Mouse (Mus musculus): ENCODE results near the gene Gm1979. TPM values are rescaled to one million over a fixed set of nuclear protein-coding genes. Genes with fewer than 3 reads are reported as not detected.
"Not testable (repeated sequence)": the region's sequence is repeated elsewhere in the genome, so short reads cannot be mapped to it uniquely, and the experiment has no call there.

Gm1979 gene
- not detected in 2 replicates for polyA plus RNA-seq (2014; fragmentation: Nextera tagmentation; extraction: Ambion mirVana)

DNA sequence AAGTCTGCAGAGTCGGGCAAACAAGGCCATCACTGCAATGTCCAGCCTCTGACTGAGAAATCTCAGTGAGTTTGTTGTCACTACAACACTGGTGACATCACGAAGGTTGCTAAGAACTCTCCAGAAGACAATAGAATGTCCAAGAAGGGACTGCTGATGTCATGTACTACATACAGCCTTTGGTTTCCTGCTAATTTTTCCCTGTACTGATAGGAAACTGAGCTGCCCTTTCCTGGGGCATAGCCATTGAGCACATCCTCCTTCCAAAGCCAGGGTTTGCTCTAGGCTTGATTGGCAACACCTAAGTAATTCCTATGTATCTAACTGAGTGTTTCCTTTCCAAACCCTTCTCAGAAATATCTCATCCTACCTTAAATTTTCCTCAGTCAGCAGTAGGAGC, at the start of gene Gm1979:
Gene Gm1979 (minus strand): TSS at position 101 of the 400 bp plus-strand sequence.
- H3K27ac ChIP-seq (ENCODE audit: low read depth, low read length) = not testable (repeated sequence)
- 83% methylated on average over 1 of the region's 2 CpGs for WGBS

DNA sequence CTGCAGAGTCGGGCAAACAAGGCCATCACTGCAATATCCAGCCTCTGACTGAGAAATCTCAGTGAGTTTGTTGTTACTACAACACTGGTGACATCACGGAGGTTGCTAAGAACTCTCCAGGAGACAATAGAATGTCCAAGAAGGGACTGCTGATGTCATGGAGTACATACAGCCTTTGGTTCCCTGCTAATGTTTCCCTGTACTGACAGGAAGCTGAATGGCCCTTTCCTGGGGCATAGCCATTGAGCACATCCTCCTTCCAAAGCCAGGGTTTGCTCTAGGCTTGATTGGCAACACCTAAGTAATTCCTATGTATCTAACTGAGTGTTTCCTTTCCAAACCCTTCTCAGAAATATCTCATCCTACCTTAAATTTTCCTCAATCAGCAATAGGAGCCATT, 34.9 kb upstream of the Gm1979 start, which contains the start of gene Speer4a:
Gene Speer4a (minus strand): TSS at position 101 of the 400 bp plus-strand sequence.
- not testable (repeated sequence) for H3K9ac ChIP-seq (ENCODE audit: low read length); H3K4me3 ChIP-seq (ENCODE audit: low read depth, low read length)
- WGBS = 76% methylated on average over 2 of the region's 2 CpGs

More for the DNA sequence above, at the start of gene Gm1979:
- not testable (repeated sequence) for H3K27me3 ChIP-seq (ENCODE audit: control insufficient read depth, insufficient read depth, low read length); ATAC-seq (ENCODE audit: insufficient read depth, low FRiP score, low TSS enrichment); H3K4me3 ChIP-seq (ENCODE audit: low read depth, low read length); H3K4me2 ChIP-seq (ENCODE audit: low read depth); H3K9me3 ChIP-seq (ENCODE audit: control insufficient read depth, low read length); H3K9ac ChIP-seq (ENCODE audit: low read length); H3K4me1 ChIP-seq (ENCODE audit: control insufficient read depth, insufficient read depth, low read length); DNase-seq (ENCODE audit: low spot score); H3K36me3 ChIP-seq (ENCODE audit: control insufficient read depth, insufficient read depth, low read length)

DNA sequence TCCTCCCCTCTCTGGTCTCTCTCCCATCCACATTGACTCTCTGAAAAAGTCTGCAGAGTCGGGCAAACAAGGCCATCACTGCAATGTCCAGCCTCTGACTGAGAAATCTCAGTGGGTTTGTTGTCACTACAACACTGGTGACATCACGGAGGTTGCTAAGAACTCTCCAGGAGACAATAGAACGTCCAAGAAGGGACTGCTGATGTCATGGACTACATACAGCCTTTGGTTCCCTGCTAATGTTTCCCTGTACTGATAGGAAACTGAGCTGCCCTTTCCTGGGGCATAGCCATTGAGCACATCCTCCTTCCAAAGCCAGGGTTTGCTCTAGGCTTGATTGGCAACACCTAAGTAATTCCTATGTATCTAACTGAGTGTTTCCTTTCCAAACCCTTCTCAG, 18.2 kb upstream of the Gm1979 start, which contains the start of gene Gm5862:
Gene Gm5862 (minus strand): TSS at position 101 of the 400 bp plus-strand sequence.
- H3K4me3 ChIP-seq (ENCODE audit: low read depth, low read length); H3K4me1 ChIP-seq (ENCODE audit: control insufficient read depth, insufficient read depth, low read length); DNase-seq (ENCODE audit: low spot score); H3K36me3 ChIP-seq (ENCODE audit: control insufficient read depth, insufficient read depth, low read length); H3K27ac ChIP-seq (ENCODE audit: low read depth, low read length); H3K4me2 ChIP-seq (ENCODE audit: low read depth); H3K27me3 ChIP-seq (ENCODE audit: control insufficient read depth, insufficient read depth, low read length); ATAC-seq (ENCODE audit: insufficient read depth, low FRiP score, low TSS enrichment); H3K9me3 ChIP-seq (ENCODE audit: control insufficient read depth, low read length); H3K9ac ChIP-seq (ENCODE audit: low read length): not testable (repeated sequence)
- WGBS = no CpG with 5 or more reads among the region's 3 CpGs

More for the DNA sequence above, 34.9 kb upstream of the Gm1979 start, which contains the start of gene Speer4a:
- H3K27ac ChIP-seq (ENCODE audit: low read depth, low read length); H3K27me3 ChIP-seq (ENCODE audit: control insufficient read depth, insufficient read depth, low read length); DNase-seq (ENCODE audit: low spot score); ATAC-seq (ENCODE audit: insufficient read depth, low FRiP score, low TSS enrichment); H3K9me3 ChIP-seq (ENCODE audit: control insufficient read depth, low read length); H3K4me2 ChIP-seq (ENCODE audit: low read depth); H3K36me3 ChIP-seq (ENCODE audit: control insufficient read depth, insufficient read depth, low read length); H3K4me1 ChIP-seq (ENCODE audit: control insufficient read depth, insufficient read depth, low read length): not testable (repeated sequence)

- not testable (repeated sequence) for ATAC-seq (ENCODE audit: insufficient read depth, low FRiP score, low TSS enrichment); H3K27ac ChIP-seq (ENCODE audit: low read depth, low read length); H3K9ac ChIP-seq (ENCODE audit: low read length); H3K4me2 ChIP-seq (ENCODE audit: low read depth); H3K27me3 ChIP-seq (ENCODE audit: control insufficient read depth, insufficient read depth, low read length); DNase-seq (ENCODE audit: low spot score); H3K9me3 ChIP-seq (ENCODE audit: control insufficient read depth, low read length); H3K4me3 ChIP-seq (ENCODE audit: low read depth, low read length); H3K36me3 ChIP-seq (ENCODE audit: control insufficient read depth, insufficient read depth, low read length); H3K4me1 ChIP-seq (ENCODE audit: control insufficient read depth, insufficient read depth, low read length)
- 66% methylated on average over 5 of the region's 7 CpGs for WGBS
Measured at GRCm38 (mm10) chr5:26007697-26008096, 3.1 kb upstream of the Gm1979 start.

- H3K27me3 ChIP-seq (ENCODE audit: control insufficient read depth, insufficient read depth, low read length); H3K36me3 ChIP-seq (ENCODE audit: control insufficient read depth, insufficient read depth, low read length); H3K9me3 ChIP-seq (ENCODE audit: control insufficient read depth, low read length); H3K4me1 ChIP-seq (ENCODE audit: control insufficient read depth, insufficient read depth, low read length); H3K27ac ChIP-seq (ENCODE audit: low read depth, low read length): not testable (repeated sequence)
- peak overlapping the region; percentile 31 for H3K4me3 ChIP-seq (ENCODE audit: low read depth, low read length)
- DNase-seq (ENCODE audit: low spot score) = peak; percentile 67
- H3K4me2 ChIP-seq (ENCODE audit: low read depth) = peak overlapping the region; percentile 64
- peak overlapping the region; percentile 39 for H3K9ac ChIP-seq (ENCODE audit: low read length)
- 18% methylated on average over 45 of the region's 45 CpGs for WGBS
- ATAC-seq (ENCODE audit: insufficient read depth, low FRiP score, low TSS enrichment) = peak; percentile 85
Measured at GRCm38 (mm10) chr5:26006937-26007695, 2.5 kb upstream of the Gm1979 start.

DNA sequence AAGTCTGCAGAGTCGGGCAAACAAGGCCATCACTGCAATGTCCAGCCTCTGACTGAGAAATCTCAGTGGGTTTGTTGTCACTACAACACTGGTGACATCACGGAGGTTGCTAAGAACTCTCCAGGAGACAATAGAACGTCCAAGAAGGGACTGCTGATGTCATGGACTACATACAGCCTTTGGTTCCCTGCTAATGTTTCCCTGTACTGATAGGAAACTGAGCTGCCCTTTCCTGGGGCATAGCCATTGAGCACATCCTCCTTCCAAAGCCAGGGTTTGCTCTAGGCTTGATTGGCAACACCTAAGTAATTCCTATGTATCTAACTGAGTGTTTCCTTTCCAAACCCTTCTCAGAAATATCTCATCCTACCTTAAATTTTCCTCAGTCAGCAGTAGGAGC, 16.0 kb downstream of the Gm1979 start, which contains the start of gene Gm21698:
Gene Gm21698 (minus strand): TSS at position 101 of the 400 bp plus-strand sequence.
- DNase-seq (ENCODE audit: low spot score); H3K27me3 ChIP-seq (ENCODE audit: control insufficient read depth, insufficient read depth, low read length); H3K9me3 ChIP-seq (ENCODE audit: control insufficient read depth, low read length); H3K27ac ChIP-seq (ENCODE audit: low read depth, low read length); H3K4me2 ChIP-seq (ENCODE audit: low read depth); H3K9ac ChIP-seq (ENCODE audit: low read length); H3K4me1 ChIP-seq (ENCODE audit: control insufficient read depth, insufficient read depth, low read length); H3K36me3 ChIP-seq (ENCODE audit: control insufficient read depth, insufficient read depth, low read length); ATAC-seq (ENCODE audit: insufficient read depth, low FRiP score, low TSS enrichment); H3K4me3 ChIP-seq (ENCODE audit: low read depth, low read length): not testable (repeated sequence)
- no CpG with 5 or more reads among the region's 3 CpGs for WGBS

- no CpG with 5 or more reads among the region's 2 CpGs for WGBS
- H3K27me3 ChIP-seq (ENCODE audit: control insufficient read depth, insufficient read depth, low read length); H3K36me3 ChIP-seq (ENCODE audit: control insufficient read depth, insufficient read depth, low read length); H3K4me3 ChIP-seq (ENCODE audit: low read depth, low read length); H3K4me2 ChIP-seq (ENCODE audit: low read depth); H3K9me3 ChIP-seq (ENCODE audit: control insufficient read depth, low read length); H3K9ac ChIP-seq (ENCODE audit: low read length); ATAC-seq (ENCODE audit: insufficient read depth, low FRiP score, low TSS enrichment); H3K27ac ChIP-seq (ENCODE audit: low read depth, low read length); DNase-seq (ENCODE audit: low spot score); H3K4me1 ChIP-seq (ENCODE audit: control insufficient read depth, insufficient read depth, low read length): not testable (repeated sequence)
Measured at GRCm38 (mm10) chr5:25972563-25972962, 32.0 kb downstream of the Gm1979 start, which contains the start of gene Gm21680. Gene Gm21680 (minus strand): TSS chr5:25972663.

GRCm38 (mm10) chr5:25957050-25957449, 47.5 kb downstream of the Gm1979 start:
- WGBS = 55% methylated on average over 16 of the region's 17 CpGs
- not testable (repeated sequence) for DNase-seq (ENCODE audit: low spot score); H3K27me3 ChIP-seq (ENCODE audit: control insufficient read depth, insufficient read depth, low read length); H3K4me3 ChIP-seq (ENCODE audit: low read depth, low read length); H3K36me3 ChIP-seq (ENCODE audit: control insufficient read depth, insufficient read depth, low read length); H3K9ac ChIP-seq (ENCODE audit: low read length); H3K4me1 ChIP-seq (ENCODE audit: control insufficient read depth, insufficient read depth, low read length); H3K27ac ChIP-seq (ENCODE audit: low read depth, low read length); H3K9me3 ChIP-seq (ENCODE audit: control insufficient read depth, low read length); ATAC-seq (ENCODE audit: insufficient read depth, low FRiP score, low TSS enrichment)
- peak overlapping the region; percentile 35; the same call in 1 of the 2 replicates for H3K4me2 ChIP-seq (ENCODE audit: low read depth)

- DNase-seq (ENCODE audit: low spot score) (peak; percentile 25), ATAC-seq (ENCODE audit: insufficient read depth, low FRiP score, low TSS enrichment) (0 out of 2 replicates have a peak, but pooled peaks have one; percentile 31)
- not testable (repeated sequence) for H3K9ac ChIP-seq (ENCODE audit: low read length); H3K4me3 ChIP-seq (ENCODE audit: low read depth, low read length); H3K9me3 ChIP-seq (ENCODE audit: control insufficient read depth, low read length); H3K27ac ChIP-seq (ENCODE audit: low read depth, low read length); H3K36me3 ChIP-seq (ENCODE audit: control insufficient read depth, insufficient read depth, low read length); H3K4me1 ChIP-seq (ENCODE audit: control insufficient read depth, insufficient read depth, low read length); H3K27me3 ChIP-seq (ENCODE audit: control insufficient read depth, insufficient read depth, low read length)
- WGBS = 26% methylated on average over 29 of the region's 32 CpGs
- peak overlapping the region; percentile 35 for H3K4me2 ChIP-seq (ENCODE audit: low read depth)
Measured at GRCm38 (mm10) chr5:25956611-25957010, 48.0 kb downstream of the Gm1979 start.
